Mouse (Mus musculus): ENCODE data around the gene Ubxn2a. TPM values are rescaled to one million over a fixed set of nuclear protein-coding genes. Genes with fewer than 3 reads are reported as not detected.
A peak's percentile ranks its signal among the peaks of the same experiment; 100 is the strongest.
"Not testable (repeated sequence)": the region's sequence is repeated elsewhere in the genome, so short reads cannot be mapped to it uniquely, and the experiment has no call there.

Ubxn2a gene
- 28.4 and 28.7 TPM in 2 replicates for polyA plus RNA-seq (2015; fragmentation: Nextera tagmentation; extraction: Ambion mirVana)

- H3K4me1 ChIP-seq: peaks cover 4% of the 10 kb centered on the region
- H3K36me3 ChIP-seq: no peaks in the 10 kb centered on the region
- peak within 1 kb of the TSS; percentile 89 for H3K27ac ChIP-seq
- H3K9me3 ChIP-seq (replicated peaks): no peaks in the 10 kb centered on the region
- WGBS: under 1% methylated on average over 124 of the region's 125 CpGs
- H3K4me2 ChIP-seq: peak within 1 kb of the TSS; percentile 91
- ATAC-seq (replicated peaks; ENCODE audit: low FRiP score): peak; percentile 96
- no peaks in the 10 kb centered on the region for H3K27me3 ChIP-seq
- peak within 1 kb of the TSS; percentile 78 for H3K4me3 ChIP-seq (replicated peaks)
- H3K9ac ChIP-seq: peak within 1 kb of the TSS; percentile 85
Observed at GRCm38 (mm10) chr12:4906951-4907906, at the start of gene Ubxn2a. TSS of gene Ubxn2a (minus strand) at chr12:4907705.

GRCm38 (mm10) chr12:4953156-4953555, 45.7 kb upstream of the Ubxn2a start:
- Histone ChIP-seq H3K36me3 (peaks cover 76% of the 10 kb centered on the region), H3K4me3 (replicated peaks) (no peak overlapping the region), H3K4me1 (no peaks in the 10 kb centered on the region), H3K4me2 (no peak overlapping the region), H3K27me3 (no peaks in the 10 kb centered on the region), H3K27ac (no peak overlapping the region), H3K9ac (no peak overlapping the region), H3K9me3 (replicated peaks) (no peaks in the 10 kb centered on the region)
- 87% methylated on average over 4 of the region's 4 CpGs for WGBS
- ATAC-seq (replicated peaks; ENCODE audit: low FRiP score): no peak

GRCm38 (mm10) chr12:4952272-4952671, 44.8 kb upstream of the Ubxn2a start:
- no peaks in the 10 kb centered on the region for H3K27me3 ChIP-seq
- no peak overlapping the region for H3K9ac ChIP-seq
- no peak overlapping the region for H3K4me3 ChIP-seq (replicated peaks)
- H3K27ac ChIP-seq: no peak overlapping the region
- no peak overlapping the region for H3K4me2 ChIP-seq
- no peaks in the 10 kb centered on the region for H3K4me1 ChIP-seq
- H3K9me3 ChIP-seq (replicated peaks): no peaks in the 10 kb centered on the region
- H3K36me3 ChIP-seq: peaks cover 78% of the 10 kb centered on the region
- 96% methylated on average over 1 of the region's 1 CpGs for WGBS
- no peak for ATAC-seq (replicated peaks; ENCODE audit: low FRiP score)

DNA sequence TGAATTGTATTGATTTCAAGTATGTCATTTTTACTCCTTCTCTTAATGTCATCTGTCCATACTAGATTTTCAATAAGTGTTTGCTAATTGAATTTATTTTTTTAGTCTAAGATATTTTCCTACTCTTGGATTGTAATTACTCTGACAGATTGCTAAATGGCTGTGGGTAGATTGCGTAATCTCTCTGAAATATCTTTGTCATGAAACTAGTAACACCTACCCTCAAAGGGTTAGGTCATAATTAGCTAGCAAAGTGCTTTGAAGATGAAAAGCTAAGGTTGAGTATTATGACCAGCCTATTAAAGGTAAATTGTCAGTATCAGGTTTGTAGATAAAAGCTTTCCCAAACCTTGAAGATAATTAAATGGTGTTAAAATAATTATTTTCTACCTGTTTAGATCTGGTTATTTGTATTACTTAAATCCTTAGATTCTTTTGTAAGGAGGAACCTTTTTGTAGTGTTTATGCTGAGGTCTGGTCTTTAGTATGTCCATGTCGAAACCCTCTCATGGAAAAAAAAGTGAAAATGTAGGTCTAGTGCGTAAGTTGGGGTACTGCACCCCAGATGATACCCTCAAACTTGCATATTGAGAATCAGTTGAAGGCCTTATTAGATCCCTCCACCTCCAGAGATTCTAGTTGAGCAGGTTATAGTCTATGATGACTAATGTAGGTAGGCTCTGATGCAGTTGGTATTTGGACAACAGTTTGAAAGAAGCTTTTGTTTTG, 23.5 kb upstream of the Ubxn2a start:
- WGBS: 92% methylated on average over 3 of the region's 3 CpGs
- Histone ChIP-seq H3K4me1 (no peaks in the 10 kb centered on the region), H3K4me2 (no peak overlapping the region), H3K4me3 (replicated peaks) (no peak overlapping the region), H3K9me3 (replicated peaks) (no peaks in the 10 kb centered on the region), H3K27ac (no peak overlapping the region), H3K9ac (no peak overlapping the region), H3K36me3 (no peaks in the 10 kb centered on the region), H3K27me3 (no peaks in the 10 kb centered on the region)
- ATAC-seq (replicated peaks; ENCODE audit: low FRiP score): no peak

GRCm38 (mm10) chr12:4928197-4928596, 20.7 kb upstream of the Ubxn2a start:
- no peaks in the 10 kb centered on the region for H3K4me1 ChIP-seq
- 89% methylated on average over 2 of the region's 2 CpGs for WGBS
- no peaks in the 10 kb centered on the region for H3K36me3 ChIP-seq
- H3K27ac ChIP-seq: no peak overlapping the region
- no peak overlapping the region for H3K9ac ChIP-seq
- no peaks in the 10 kb centered on the region for H3K27me3 ChIP-seq
- H3K9me3 ChIP-seq (replicated peaks): no peaks in the 10 kb centered on the region
- no peak overlapping the region for H3K4me3 ChIP-seq (replicated peaks)
- no peak for ATAC-seq (replicated peaks; ENCODE audit: low FRiP score)
- no peak overlapping the region for H3K4me2 ChIP-seq

- Histone ChIP-seq H3K4me3 (replicated peaks) (peak overlapping the region; percentile 76), H3K4me1 (peaks cover 9% of the 10 kb centered on the region), H3K9ac (peak overlapping the region; percentile 99), H3K4me2 (peak overlapping the region; percentile 71), H3K27ac (peak overlapping the region; percentile 97), H3K36me3 (no peaks in the 10 kb centered on the region), H3K9me3 (replicated peaks) (no peaks in the 10 kb centered on the region), H3K27me3 (no peaks in the 10 kb centered on the region)
- WGBS: under 1% methylated on average over 48 of the region's 48 CpGs
- ATAC-seq (replicated peaks; ENCODE audit: low FRiP score): peak; percentile 74
Observed at GRCm38 (mm10) chr12:4917805-4918591, 10.5 kb upstream of the Ubxn2a start.

GRCm38 (mm10) chr12:4916994-4917804, 9.7 kb upstream of the Ubxn2a start, which contains the start of gene Atad2b:
TSS of gene Atad2b (plus strand) at chr12:4917353.
- Histone ChIP-seq H3K4me2 (peak within 1 kb of the TSS; percentile 71), H3K27ac (peak within 1 kb of the TSS; percentile 97), H3K36me3 (no peaks in the 10 kb centered on the region), H3K4me1 (peaks cover 9% of the 10 kb centered on the region), H3K9me3 (replicated peaks) (no peaks in the 10 kb centered on the region), H3K9ac (peak within 1 kb of the TSS; percentile 99), H3K4me3 (replicated peaks) (peak within 1 kb of the TSS; percentile 76), H3K27me3 (no peaks in the 10 kb centered on the region)
- WGBS: under 1% methylated on average over 83 of the region's 89 CpGs
- peak; percentile 98 for ATAC-seq (replicated peaks; ENCODE audit: low FRiP score)

DNA sequence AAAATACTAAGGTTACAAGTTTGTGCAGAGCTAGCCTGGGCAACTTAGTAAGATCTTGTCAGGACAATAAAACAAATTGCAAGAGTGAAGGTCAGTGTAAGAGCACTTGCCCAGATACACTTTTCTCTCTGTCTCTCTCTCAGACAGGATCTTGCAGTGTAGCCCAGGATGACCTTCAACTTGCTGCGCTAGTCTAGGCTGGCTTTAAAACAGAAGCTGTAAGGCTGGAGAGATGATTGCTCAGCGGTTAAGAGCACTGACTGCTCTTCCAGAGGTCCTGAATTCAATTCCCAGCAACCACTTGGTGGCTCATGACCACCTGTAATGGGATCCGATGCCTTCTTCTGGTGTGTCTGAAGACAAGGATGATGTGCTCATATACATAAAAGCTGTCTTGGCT, 7.4 kb upstream of the Ubxn2a start:
- H3K27me3 ChIP-seq: no peaks in the 10 kb centered on the region
- WGBS: 82% methylated on average over 3 of the region's 3 CpGs
- no peak for ATAC-seq (replicated peaks; ENCODE audit: low FRiP score)
- no peak overlapping the region for H3K9ac ChIP-seq
- no peak overlapping the region for H3K4me2 ChIP-seq
- no peak overlapping the region for H3K27ac ChIP-seq
- no peak overlapping the region for H3K4me3 ChIP-seq (replicated peaks)
- no peaks in the 10 kb centered on the region for H3K36me3 ChIP-seq
- H3K9me3 ChIP-seq (replicated peaks): no peaks in the 10 kb centered on the region
- peaks cover 9% of the 10 kb centered on the region for H3K4me1 ChIP-seq

DNA sequence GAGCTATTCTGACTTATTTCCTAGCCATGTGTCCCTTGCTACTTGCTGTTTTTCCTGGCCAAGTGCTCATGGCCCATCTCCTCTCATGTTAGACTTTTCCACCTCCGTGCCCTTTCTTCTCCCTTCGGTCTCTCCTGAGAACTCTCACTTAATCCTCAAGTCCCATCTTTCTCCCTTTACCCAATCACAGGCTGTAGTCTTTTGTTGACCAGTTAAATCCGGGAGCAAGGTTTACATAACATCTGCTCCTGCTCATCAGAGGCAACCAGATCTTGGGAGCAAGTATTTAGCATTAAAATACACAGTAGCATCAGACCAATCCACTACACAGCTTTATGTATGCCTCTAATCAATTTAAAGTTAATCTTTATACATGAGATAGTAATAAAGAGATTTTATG, 6.9 kb upstream of the Ubxn2a start:
- no peak for ATAC-seq (replicated peaks; ENCODE audit: low FRiP score)
- Histone ChIP-seq H3K27ac (no peak overlapping the region), H3K9ac (no peak overlapping the region), H3K27me3 (no peaks in the 10 kb centered on the region), H3K9me3 (replicated peaks) (no peaks in the 10 kb centered on the region), H3K36me3 (no peaks in the 10 kb centered on the region), H3K4me1 (peaks cover 3% of the 10 kb centered on the region), H3K4me3 (replicated peaks) (no peak overlapping the region), H3K4me2 (no peak overlapping the region)
- 66% methylated on average over 3 of the region's 3 CpGs for WGBS

- Histone ChIP-seq H3K9me3 (replicated peaks) (no peaks in the 10 kb centered on the region), H3K27me3 (no peaks in the 10 kb centered on the region), H3K4me1 (peaks cover 4% of the 10 kb centered on the region), H3K4me2 (no peak overlapping the region), H3K4me3 (replicated peaks) (no peak overlapping the region), H3K36me3 (no peaks in the 10 kb centered on the region), H3K27ac (no peak overlapping the region), H3K9ac (no peak overlapping the region)
- no peak for ATAC-seq (replicated peaks; ENCODE audit: low FRiP score)
- WGBS: 75% methylated on average over 4 of the region's 4 CpGs
Observed at GRCm38 (mm10) chr12:4911716-4912115, 4.2 kb upstream of the Ubxn2a start.

DNA sequence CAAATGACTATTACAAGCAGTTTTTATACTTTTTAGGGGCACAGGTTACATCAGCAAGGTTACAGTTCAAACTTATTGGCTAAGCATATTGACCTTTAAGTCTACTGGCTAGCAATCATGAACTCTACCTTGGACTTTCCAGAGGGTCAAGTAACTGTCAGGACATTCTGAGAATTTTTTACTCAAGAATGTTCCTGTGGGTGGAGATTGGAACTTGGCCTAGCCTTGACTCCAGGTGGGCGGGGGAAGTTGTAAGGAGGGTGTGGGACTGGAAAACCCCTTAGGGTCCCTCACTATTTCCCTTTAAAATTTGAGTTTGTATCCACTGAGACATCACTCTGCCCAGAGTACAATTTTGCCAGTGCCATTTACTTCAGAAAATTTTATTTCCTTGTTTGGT, 3.0 kb upstream of the Ubxn2a start:
- not testable (repeated sequence) for H3K27ac ChIP-seq; H3K4me3 ChIP-seq (replicated peaks); H3K4me1 ChIP-seq; H3K4me2 ChIP-seq; H3K27me3 ChIP-seq; H3K9ac ChIP-seq; ATAC-seq (replicated peaks; ENCODE audit: low FRiP score); H3K9me3 ChIP-seq (replicated peaks); H3K36me3 ChIP-seq
- WGBS: 94% methylated on average over 1 of the region's 1 CpGs
